ENCODE assay signal across 15 mouse cellular contexts in the genomic region with DNA sequence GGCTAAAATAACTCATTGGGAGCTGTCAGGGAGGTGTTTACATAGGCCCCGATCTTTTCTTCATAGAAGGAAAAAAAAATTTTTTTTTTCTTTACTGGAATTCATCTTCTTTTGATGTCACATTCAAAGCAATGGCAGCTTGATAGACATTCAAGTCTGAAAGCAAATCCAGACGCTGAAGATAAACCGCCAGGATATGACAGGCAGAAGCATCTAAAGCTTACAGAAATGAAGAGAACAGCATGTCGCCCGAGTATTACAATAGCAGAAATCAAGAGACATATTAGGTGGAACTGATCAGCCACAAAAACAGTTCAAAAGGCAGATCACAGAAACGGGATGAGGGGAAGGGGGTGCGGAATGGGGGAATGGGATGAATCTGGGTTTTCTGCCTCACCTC.
DNase-seq lines count a peak whose midpoint lies in the region; ATAC-seq and TF ChIP-seq lines count a peak whose summit lies in the region.
"Had no signal": no experiment of that assay in that cellular context is flagged by ENCODE, and none has a peak within 500 bp of the region (broad histone marks: within the 10 kb centered on the region; RNA-seq: fewer than 3 reads in every experiment).

No protein-coding gene starts in this region.

- TF ChIP-seq CTCF in layer of hippocampus, adult 2 months (conservative IDR thresholded peaks at IDR 0.05): no peak

- H3K9ac ChIP-seq in midbrain, embryonic 16.5 days (ENCODE audit: low read depth, low read length): no peak overlapping the region

- H3K27me3 ChIP-seq in heart, embryonic 10.5 days (ENCODE audit: insufficient read depth, poor library complexity, severe bottlenecking): no peaks in the 10 kb centered on the region
- no peaks in the 10 kb centered on the region for H3K27me3 ChIP-seq in midbrain, embryonic 16.5 days (ENCODE audit: control insufficient read depth, insufficient read depth, low read depth, low read length)

- no peak for DNase-seq in heart, embryonic 10.5 days (ENCODE audit: low spot score)
- DNase-seq in heart, adult 8-10 months (ENCODE audit: low spot score): no peak
- DNase-seq in layer of hippocampus, adult 2 months (ENCODE audit: low spot score in 2 of 2): no peak
- no peak for DNase-seq in layer of hippocampus, adult 11-12 months (ENCODE audit: low spot score)
- peak; percentile 26 for DNase-seq in brain, embryonic 18.5 days (ENCODE audit: low read depth, low spot score)
- no peak for DNase-seq in ovary, postnatal 36 days (ENCODE audit: low spot score)
- DNase-seq in spleen, postnatal 36 days (ENCODE audit: low spot score in 2 of 2): no peak
- DNase-seq: adrenal gland, postnatal 14 days; cerebellum, adult 18-20 months; embryo, embryonic 11 days; gastrocnemius, postnatal 25 days; kidney, postnatal 4 days; thymus, postnatal 4 days had no signal

- H3K9me3 ChIP-seq in heart, embryonic 10.5 days: no peaks in the 10 kb centered on the region
- no peaks in the 10 kb centered on the region for H3K9me3 ChIP-seq in midbrain, embryonic 16.5 days (replicated peaks; ENCODE audit: control insufficient read depth, low read length, poor library complexity, severe bottlenecking)

- peak overlapping the region; percentile 94 for H3K27ac ChIP-seq in heart, embryonic 10.5 days
- peak overlapping the region; percentile 59 for H3K27ac ChIP-seq in layer of hippocampus, adult 2 months
- no peak overlapping the region for H3K27ac ChIP-seq in midbrain, embryonic 16.5 days (ENCODE audit: low read length)
- H3K27ac ChIP-seq: macrophage had no signal

- WGBS in heart, embryonic 10.5 days: 56% methylated on average over 7 of the region's 7 CpGs
- WGBS in midbrain, embryonic 16.5 days: 19% methylated on average over 7 of the region's 7 CpGs

- 0 out of 2 replicates have a peak overlapping the region, but pooled peaks have one; percentile 1 for H3K4me2 ChIP-seq in midbrain, embryonic 16.5 days (ENCODE audit: low read length)

- ATAC-seq in midbrain, embryonic 16.5 days: peak; percentile 49; the same call in 1 of the 2 replicates

- no peaks in the 10 kb centered on the region for H3K36me3 ChIP-seq in heart, embryonic 10.5 days
- no peaks in the 10 kb centered on the region for H3K36me3 ChIP-seq in midbrain, embryonic 16.5 days (ENCODE audit: control insufficient read depth, insufficient read depth, low read length)

- H3K4me3 ChIP-seq in heart, embryonic 10.5 days: no peak overlapping the region
- H3K4me3 ChIP-seq in layer of hippocampus, adult 2 months: no peak overlapping the region
- H3K4me3 ChIP-seq in midbrain, embryonic 16.5 days (ENCODE audit: low read depth, low read length): no peak overlapping the region

- H3K4me1 ChIP-seq in heart, embryonic 10.5 days: peaks cover 87% of the 10 kb centered on the region
- peaks cover 21% of the 10 kb centered on the region for H3K4me1 ChIP-seq in midbrain, embryonic 16.5 days (ENCODE audit: control insufficient read depth, insufficient read depth, low read length)
